Mouse (Mus musculus) kidney, adult 11 months (tissue): Measurements from ENCODE around the gene Fezf2.

ENCODE experiments used
- DNase-seq: peaks from one replicate; pipeline ENCODE4 v3.0.0; 2022

The Fezf2 gene

GRCm38 (mm10) chr14:12348089-12348488 lies at the start of gene Fezf2:
Gene Fezf2, minus strand, starts transcription at chr14:12348189.
- DNase-seq = no peak

GRCm38 (mm10) chr14:12397561-12397960 lies 49.6 kb upstream of the Fezf2 start:
- DNase-seq = no peak

- no peak for DNase-seq
Measured at GRCm38 (mm10) chr14:12394318-12394717, 46.3 kb upstream of the Fezf2 start.

GRCm38 (mm10) chr14:12393271-12393861 lies 45.4 kb upstream of the Fezf2 start:
- DNase-seq = no peak

- DNase-seq = no peak
Measured at GRCm38 (mm10) chr14:12391167-12391566, 43.2 kb upstream of the Fezf2 start.

GRCm38 (mm10) chr14:12388806-12389436 lies 40.9 kb upstream of the Fezf2 start:
- no peak for DNase-seq

GRCm38 (mm10) chr14:12388192-12388795 lies 40.3 kb upstream of the Fezf2 start:
- DNase-seq = no peak

- DNase-seq = no peak
Measured at GRCm38 (mm10) chr14:12387176-12387575, 39.2 kb upstream of the Fezf2 start.

- no peak for DNase-seq
Measured at GRCm38 (mm10) chr14:12377883-12378282, 29.9 kb upstream of the Fezf2 start.

GRCm38 (mm10) chr14:12377289-12377688 lies 29.3 kb upstream of the Fezf2 start:
- no peak for DNase-seq

- DNase-seq = no peak
Measured at GRCm38 (mm10) chr14:12375451-12375850, 27.5 kb upstream of the Fezf2 start.

GRCm38 (mm10) chr14:12350271-12350916 lies 2.4 kb upstream of the Fezf2 start:
- no peak for DNase-seq

- DNase-seq = no peak
Measured at GRCm38 (mm10) chr14:12349334-12350090, 1.5 kb upstream of the Fezf2 start.

- no peak for DNase-seq
Measured at GRCm38 (mm10) chr14:12346865-12347600, 956 bp downstream of the Fezf2 start.

- DNase-seq = no peak
Measured at GRCm38 (mm10) chr14:12346011-12346864, 1.8 kb downstream of the Fezf2 start.

GRCm38 (mm10) chr14:12345241-12345921 lies 2.6 kb downstream of the Fezf2 start:
- no peak for DNase-seq

- no peak for DNase-seq
Measured at GRCm38 (mm10) chr14:12344746-12345240, 3.2 kb downstream of the Fezf2 start.

- no peak for DNase-seq
Measured at GRCm38 (mm10) chr14:12344061-12344745, 3.8 kb downstream of the Fezf2 start.

GRCm38 (mm10) chr14:12343451-12343941 lies 4.5 kb downstream of the Fezf2 start:
- no peak for DNase-seq
